Mouse (Mus musculus) liver, adult 2 months (tissue): ENCODE measurements around the gene Mef2c.

Experiments used
- CTCF ChIP-seq: fragments of 200-500 bp; IDR thresholded peaks from 2 replicates; pipeline ENCODE4 v1.5.1; 2011; ENCODE audit warnings: low read depth, low read length, control low read depth
- POLR2A ChIP-seq: fragments of 200-500 bp; IDR thresholded peaks from 2 replicates; pipeline ENCODE4 v1.6.1; 2011; ENCODE audit warnings: low read length, control low read depth; ENCODE audit not compliant: insufficient read depth; ENCODE audit errors: extremely low read depth

DNA sequence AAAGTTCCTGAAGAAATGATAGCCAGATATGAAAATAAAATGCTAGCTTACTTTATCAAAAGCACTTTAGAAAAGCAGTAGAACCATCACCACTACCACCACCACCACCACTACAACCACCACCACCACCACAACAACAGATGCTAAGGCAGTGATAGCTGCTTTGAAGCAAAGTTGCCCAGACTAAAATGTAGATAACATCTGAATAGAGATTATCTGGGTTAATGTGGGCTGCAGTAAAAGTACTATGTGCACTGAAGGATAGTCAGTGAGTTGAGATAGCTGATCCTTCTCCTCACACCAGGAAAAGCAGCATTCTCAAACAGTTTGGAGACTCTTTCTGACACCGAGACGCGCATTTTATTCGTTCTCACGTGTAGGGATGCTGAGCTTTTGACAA, 87.1 kb downstream of the Mef2c start:
- TF ChIP-seq POLR2A (no peak), CTCF (no peak)
